Mouse (Mus musculus) MEL-GATA-1-ER (cell line): Measurements from ENCODE around the gene Tmod1.

Experiments used
- DNase-seq: peaks from one replicate; pipeline ENCODE4 v3.0.0-alpha.2; 2012; ENCODE audit warnings: low read depth; ENCODE audit errors: extremely low read depth

The Tmod1 gene

GRCm38 (mm10) chr4:46038892-46039751 lies at the start of gene Tmod1:
TSS of gene Tmod1 (plus strand) at chr4:46038935.
- DNase-seq = no peak

- no peak for DNase-seq
Measured at GRCm38 (mm10) chr4:45990427-45991135, 48.2 kb upstream of the Tmod1 start.

GRCm38 (mm10) chr4:45998536-45998935 lies 40.2 kb upstream of the Tmod1 start:
- no peak for DNase-seq

GRCm38 (mm10) chr4:46008142-46008793 lies 30.5 kb upstream of the Tmod1 start:
- DNase-seq = no peak

- no peak for DNase-seq
Measured at GRCm38 (mm10) chr4:46011698-46012097, 27.0 kb upstream of the Tmod1 start.

GRCm38 (mm10) chr4:46015605-46016004 lies 23.1 kb upstream of the Tmod1 start:
- no peak for DNase-seq

GRCm38 (mm10) chr4:46023021-46023481 lies 15.7 kb upstream of the Tmod1 start:
- DNase-seq = peak; percentile 84

- DNase-seq = no peak
Measured at GRCm38 (mm10) chr4:46025893-46026292, 12.8 kb upstream of the Tmod1 start.

- no peak for DNase-seq
Measured at GRCm38 (mm10) chr4:46028224-46028623, 10.5 kb upstream of the Tmod1 start.

- no peak for DNase-seq
Measured at GRCm38 (mm10) chr4:46028781-46029180, 10.0 kb upstream of the Tmod1 start.

- no peak for DNase-seq
Measured at GRCm38 (mm10) chr4:46029552-46029951, 9.2 kb upstream of the Tmod1 start.

- DNase-seq = no peak
Measured at GRCm38 (mm10) chr4:46032448-46032847, 6.3 kb upstream of the Tmod1 start.

- DNase-seq = no peak
Measured at GRCm38 (mm10) chr4:46033197-46033596, 5.5 kb upstream of the Tmod1 start.

GRCm38 (mm10) chr4:46038591-46038891 lies 194 bp upstream of the Tmod1 start:
- no peak for DNase-seq

- no peak for DNase-seq
Measured at GRCm38 (mm10) chr4:46039899-46040298, 1.2 kb downstream of the Tmod1 start.

- DNase-seq = peak; percentile 99
Measured at GRCm38 (mm10) chr4:46040594-46041192, 2.0 kb downstream of the Tmod1 start.

- no peak for DNase-seq
Measured at GRCm38 (mm10) chr4:46041761-46042504, 3.2 kb downstream of the Tmod1 start.

GRCm38 (mm10) chr4:46042505-46042850 lies 3.7 kb downstream of the Tmod1 start:
- DNase-seq = no peak

- DNase-seq = no peak
Measured at GRCm38 (mm10) chr4:46043361-46043760, 4.6 kb downstream of the Tmod1 start.

- DNase-seq = no peak
Measured at GRCm38 (mm10) chr4:46047971-46048370, 9.2 kb downstream of the Tmod1 start.

- DNase-seq = no peak
Measured at GRCm38 (mm10) chr4:46048418-46048817, 9.7 kb downstream of the Tmod1 start.
